Mouse (Mus musculus) natural killer cell, adult 2 months (primary cell): Measurements from ENCODE around the gene Arglu1.

ENCODE experiments used
- DNase-seq, 2 experiments: peaks; one replicate each; pipeline ENCODE4 v3.0.0; 2022; ENCODE audit warnings: low spot score in 2 of 2

Gene Arglu1

DNA sequence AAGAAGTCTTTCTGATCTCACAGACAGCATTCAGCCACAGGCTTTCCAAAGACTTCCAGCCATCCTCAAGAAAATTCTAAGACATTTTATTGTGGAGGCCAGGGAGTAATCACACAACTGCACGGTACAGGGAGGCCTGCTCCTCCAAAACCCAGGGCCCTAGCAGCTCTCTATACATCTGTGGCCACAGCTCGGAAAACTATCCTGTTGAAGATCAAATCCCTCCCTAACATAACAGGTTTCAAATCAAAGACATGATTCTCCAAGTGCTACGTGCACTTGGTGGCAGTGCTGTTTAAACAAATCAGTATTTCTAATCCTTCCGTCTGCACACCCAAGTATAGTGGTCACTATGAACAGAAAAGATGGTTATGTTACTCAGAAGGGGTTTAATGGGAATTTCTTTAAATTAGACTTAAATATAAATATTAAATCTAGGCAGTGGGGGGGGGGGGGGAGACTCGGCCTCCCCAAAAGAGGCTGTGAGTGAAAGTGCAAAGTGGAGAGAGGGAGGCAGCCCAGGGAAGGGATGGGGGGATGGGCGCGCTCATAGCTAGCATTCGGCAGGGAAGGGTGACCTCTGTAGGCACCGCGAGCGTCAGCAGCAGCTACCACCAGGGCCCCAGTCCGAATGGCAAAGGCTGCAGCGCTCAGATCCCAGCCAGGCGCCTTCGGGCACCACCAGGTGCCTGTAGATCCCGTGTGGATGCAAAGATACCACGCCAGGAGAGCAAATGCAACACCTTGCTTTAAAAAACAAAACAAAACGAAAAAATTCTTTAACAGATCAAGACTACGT, 31.7 kb downstream of the Arglu1 start:
- peak in 1 of 2 experiments; percentile 15 for DNase-seq

DNA sequence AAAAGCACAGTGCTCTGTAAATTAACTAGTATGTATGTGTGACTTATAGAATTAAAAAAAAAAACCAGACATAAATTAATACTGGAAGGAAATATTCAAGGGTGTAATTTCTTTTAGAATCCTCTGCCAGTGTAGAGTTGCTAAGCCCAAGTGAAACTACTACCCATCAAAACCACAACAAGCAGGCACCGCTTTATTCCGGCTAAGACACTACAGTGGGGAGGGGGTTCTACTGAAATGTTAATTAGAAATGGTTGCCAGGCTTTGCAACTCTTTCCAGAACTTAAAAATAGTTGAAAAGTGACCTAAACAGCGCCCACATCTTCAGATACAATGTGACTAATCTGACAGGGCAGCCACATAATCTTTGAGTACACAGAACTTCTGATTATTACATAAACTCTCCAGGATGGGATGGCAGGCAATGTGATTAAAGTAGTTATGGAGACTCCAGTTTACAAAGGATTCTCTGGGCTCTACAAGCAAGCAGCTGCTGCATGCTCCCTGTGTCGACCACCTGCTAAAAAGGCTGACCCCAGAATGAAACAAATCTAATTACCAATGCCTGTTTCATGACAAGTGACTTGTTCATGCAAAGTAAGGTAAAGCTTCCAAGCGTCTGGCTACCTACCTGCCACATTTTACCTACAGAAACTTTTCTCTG, 32.5 kb downstream of the Arglu1 start:
- no peak for DNase-seq

DNA sequence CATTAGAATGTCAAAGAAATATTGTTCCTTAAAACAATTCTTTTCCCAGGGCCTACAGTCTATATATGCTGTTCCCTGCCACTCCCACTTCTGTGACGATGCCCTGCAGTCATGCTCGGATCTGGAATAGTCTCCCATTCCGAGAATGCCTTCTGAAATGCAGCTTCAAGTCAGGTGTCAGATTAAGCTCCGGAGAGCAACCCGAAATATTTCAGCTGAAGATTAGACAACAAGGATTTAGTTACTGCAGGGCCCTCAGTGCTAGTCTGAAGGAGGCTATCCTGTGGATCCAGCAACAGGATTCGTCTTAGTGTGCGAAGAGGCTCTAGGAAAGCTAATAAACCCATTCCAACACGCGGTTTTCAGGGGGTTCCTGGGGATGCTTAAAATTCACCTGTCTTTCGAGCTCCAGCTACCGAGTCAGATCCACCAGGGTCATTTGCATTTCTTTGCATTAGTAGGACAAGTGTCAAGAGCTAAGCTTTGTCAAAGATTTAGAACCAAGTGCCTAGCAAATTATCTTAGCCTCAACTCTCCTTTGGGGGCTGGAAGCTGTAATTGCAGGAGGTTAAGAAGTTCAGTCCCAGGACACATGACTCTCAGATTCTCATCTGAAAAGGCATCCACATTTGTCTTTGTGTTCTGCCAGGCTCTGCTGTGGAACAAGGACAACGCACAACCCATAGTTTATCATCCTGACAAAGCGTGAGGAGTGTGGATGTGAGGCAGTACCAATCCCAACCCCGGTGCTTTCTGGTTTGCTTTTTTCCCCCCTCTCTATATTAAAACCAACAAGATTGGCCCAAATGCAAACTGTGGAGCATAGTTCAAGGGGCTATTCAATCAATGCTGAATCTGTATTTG, 33.5 kb downstream of the Arglu1 start:
- no peak for DNase-seq

DNA sequence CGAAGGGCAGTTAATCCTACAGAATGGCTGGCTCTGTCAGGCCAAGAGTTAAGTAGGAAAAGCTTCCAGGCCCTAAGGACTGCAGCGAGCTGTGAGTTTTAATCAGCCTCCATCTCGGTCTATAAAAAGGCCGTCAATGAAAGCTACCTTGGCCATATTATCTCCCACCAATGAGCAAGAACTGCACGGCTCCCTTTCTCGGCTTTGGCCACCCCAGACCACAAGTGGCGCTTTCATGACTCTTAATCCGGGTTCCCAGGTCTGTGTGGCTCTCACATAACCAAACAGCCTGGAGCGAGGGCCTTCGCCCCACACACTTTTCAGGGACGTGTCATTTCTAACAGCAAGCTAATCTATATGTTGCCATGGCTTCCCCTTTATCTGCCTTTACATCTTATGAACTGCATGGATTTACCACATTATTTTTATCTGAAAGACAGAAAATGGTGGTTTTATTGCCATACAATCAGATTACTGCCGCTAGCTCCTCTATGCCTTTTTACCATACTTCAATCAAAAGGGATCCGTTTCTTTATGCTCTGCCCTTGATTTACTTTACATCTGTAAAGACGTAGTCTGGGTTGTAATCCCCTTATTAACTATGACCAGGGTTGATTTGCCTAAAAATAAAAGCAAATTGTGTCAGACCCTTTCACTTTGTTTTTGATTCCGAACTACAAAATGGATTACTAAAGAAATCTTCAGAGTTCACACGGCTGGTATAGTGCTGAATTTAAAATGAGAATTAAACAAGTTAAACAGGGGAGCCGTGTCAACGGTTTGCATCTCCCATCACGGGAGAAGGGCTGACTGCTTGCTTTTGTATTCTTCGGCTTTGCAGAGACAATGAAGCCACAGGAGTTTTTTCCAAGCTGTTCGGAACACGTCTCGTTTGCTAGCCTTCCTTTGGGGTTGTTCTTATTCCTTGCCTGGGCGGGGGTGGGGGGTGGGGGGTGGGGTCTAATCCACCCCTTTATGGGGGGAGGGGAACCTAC, 34.7 kb downstream of the Arglu1 start:
- no peak for DNase-seq

DNA sequence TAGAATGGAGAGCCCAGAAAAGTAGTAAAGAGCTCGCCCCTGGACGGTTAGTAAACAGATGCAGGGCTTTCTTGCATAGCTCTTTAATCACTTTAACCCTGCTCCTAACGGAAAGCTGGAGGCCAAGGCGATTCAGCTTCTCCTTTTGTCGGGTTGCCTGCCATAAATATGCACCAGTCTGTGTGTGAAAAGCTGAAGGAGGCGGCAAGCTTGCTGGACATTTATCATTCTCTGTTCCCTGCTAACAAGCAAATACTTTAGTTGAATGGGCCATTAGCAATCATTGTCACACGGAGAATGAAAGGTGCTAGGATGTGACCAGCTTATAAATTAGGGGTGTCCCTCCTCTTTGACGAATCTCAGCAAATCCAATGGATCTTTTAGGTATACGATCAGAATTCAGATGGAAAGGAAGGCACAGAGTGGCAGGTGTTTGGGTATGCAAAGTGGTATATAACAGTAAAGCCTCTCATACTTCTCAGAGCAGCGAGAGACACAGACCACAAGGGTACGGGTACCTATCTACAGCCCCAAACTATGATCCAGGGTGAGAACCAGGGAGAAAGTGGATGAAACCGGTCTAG, 36.3 kb downstream of the Arglu1 start:
- DNase-seq: no peak

DNA sequence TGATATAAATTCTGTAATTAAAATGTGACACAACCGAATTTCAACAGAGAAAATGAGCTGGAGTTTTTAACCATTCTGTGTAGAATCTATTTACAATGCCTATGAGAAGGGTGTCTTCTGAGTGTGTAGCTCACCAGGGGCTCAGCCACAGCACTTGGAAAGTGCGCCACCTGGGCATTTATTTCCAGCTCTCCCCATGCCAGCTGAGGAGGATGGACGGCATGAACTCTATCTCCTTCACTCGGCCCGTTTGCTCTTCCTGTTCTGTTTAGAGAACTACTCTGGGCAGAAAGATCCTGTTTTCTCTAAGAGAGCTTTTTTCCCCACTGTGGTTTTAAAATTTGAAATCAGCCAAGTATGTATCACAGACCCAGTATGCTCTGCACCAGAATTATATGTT, 37.0 kb downstream of the Arglu1 start:
- DNase-seq: no peak

DNA sequence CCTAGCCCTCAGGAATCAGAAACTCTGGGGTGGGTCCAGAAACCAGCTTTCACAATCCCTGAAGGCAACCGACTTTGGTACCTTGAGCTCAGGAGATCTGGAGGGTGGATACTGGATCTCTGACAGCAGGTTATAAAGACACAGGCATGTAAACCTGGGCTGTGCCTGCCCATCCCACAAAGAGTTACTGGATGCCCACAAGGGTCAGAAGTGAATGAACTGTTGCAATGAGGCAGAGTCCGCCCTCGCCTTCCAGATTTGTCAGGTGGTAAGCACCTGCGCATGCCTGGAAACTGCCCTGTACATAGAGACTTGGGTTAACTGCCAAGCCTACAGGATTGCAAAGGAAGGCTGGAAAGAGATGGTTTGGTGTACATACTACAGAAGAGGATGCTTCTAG, 37.9 kb downstream of the Arglu1 start:
- DNase-seq: no peak

DNA sequence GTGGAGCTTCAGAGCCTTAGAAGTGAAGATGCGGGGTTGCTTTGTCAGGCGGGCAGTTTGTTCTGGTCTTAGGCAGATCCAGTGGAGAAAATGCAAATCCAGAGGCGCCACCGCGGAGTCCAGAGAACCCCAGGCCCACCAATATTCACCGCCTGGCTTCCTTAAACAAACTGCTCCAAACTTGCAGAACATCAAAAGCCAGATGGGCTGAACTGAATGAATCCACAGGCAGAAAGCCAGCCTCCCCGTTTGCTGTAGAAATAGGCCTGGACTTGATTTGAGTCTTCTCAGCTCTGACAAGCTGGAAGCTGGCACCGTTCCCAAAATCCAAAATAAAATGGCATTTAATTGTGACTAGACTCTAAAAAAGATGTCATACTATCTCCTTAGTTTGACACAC, 40.4 kb downstream of the Arglu1 start:
- no peak for DNase-seq

DNA sequence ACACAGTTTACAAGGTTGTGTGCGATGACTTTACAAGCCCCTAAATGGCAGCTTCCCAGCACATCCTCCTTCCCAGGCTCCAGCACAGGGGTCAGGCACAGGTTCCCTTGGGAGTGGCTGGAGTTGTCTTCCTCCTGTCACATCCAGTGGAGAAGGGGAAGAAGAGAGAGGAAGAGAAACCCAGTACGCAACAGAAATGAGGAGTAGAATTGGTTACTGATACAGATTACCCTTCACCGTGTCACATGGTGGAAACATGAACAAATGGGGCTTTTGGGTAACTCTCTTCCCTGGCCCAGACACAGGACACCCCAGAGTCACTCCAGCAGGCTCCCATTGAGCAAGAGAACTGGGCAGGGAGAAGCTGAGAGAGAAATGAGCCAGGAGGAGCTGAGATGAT, 40.8 kb downstream of the Arglu1 start:
- DNase-seq: no peak

DNA sequence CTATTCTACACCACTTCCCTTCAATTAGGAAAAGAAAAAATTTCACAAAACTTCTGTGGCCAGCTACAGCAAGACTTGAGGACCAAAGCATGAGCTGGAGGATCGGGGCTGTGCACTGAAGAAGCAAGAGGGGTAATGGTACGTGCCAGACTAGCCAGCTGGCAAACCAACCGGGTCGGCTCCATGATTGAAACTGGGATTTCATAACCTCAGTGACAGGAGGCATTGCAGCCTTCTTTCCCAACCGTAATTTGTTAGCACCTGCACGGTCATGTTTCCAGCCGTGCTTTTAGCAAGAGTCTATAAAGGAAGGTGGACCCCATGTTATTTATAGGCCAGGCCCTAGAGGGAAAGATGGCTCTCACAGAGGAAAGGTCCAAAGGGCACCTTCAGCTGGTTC, 41.6 kb downstream of the Arglu1 start:
- DNase-seq: no peak

DNA sequence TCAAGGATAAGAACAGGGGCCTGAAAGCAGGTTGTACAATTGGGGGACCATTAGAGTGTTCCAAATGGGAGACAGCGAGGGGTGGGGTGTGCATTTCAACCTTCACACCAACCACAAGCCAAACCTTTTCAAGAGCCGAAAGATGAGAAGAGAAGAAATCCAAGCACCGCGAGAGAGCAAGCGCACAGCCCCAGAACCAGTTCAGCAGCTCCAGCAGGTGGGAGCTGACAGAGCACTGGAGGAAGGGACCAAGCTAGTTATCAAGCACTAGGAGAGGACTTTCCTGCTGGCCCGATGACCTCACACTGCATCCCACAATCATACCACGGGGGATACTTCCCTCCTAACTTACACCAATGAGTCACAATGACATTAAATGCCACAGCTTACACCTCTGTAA, 42.5 kb downstream of the Arglu1 start:
- no peak for DNase-seq

DNA sequence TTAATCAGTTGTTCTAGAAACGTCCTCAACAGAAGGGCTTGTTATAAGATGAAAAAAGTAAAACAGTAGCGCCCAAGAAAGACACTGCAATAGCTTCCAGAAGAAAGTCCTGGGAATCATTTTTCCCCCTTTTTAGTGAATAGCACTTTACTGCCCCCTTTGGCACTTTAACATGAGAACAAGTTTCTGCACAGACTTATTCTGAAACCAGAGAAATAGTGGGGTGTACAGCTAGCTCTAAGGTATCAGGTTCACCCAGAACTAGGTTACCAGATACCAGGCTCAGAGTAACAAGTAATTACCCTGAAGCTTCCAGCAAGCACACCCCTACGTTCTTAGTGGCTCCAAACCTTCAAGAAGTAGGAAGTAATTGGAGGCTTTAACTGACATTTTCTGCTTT, 43.0 kb downstream of the Arglu1 start:
- DNase-seq: no peak

DNA sequence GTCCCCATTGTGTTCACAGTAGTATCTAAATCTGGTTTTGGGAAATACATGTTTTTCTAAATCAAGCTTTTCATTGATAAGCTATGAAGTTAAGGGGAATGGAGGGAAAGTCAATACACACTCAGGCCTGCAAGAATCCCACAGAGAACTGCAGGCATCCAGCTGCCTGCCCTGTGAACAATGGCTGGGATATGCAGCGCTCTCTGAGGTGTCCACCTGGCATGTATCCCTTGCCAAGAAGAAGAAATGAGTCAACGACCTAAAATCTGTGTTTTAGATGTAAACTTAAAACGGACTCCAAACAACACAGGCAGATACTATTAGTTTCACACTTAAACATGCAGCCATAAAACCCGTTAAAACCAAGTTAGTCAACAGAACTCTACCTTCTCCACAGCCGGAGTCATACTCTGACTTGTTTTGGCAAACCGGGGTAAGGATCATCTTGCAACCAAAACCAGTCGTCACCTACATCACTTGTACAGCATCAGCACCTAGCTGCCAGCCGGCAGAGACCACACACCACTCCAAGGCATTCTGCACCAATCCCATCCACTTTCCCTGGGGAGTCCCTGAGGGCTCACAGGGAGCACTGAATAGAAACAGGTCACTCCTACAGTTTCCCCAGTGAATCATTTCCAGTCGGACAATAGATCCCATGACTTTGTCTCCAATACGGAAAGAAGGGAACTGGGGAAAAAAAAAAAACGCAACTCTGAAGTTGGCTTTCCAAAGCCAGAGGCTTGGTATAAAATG, 46.0 kb downstream of the Arglu1 start:
- no peak for DNase-seq

DNA sequence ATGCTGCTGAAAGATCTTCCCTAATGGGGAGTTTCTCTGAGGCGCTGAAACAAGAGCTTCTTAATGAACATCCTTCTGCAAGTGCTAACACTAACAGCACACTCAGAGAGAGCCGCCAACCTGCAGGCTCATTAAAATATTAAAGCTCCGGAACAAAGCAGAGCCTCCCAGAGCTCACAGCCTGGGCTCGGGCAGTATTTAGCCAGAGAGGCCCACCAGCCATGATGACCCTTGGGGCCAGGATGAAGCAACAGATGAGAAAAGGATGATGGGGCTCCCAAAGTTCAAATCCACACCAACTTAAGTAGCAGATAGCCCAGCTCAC, 50.1 kb downstream of the Arglu1 start:
- no peak for DNase-seq

DNA sequence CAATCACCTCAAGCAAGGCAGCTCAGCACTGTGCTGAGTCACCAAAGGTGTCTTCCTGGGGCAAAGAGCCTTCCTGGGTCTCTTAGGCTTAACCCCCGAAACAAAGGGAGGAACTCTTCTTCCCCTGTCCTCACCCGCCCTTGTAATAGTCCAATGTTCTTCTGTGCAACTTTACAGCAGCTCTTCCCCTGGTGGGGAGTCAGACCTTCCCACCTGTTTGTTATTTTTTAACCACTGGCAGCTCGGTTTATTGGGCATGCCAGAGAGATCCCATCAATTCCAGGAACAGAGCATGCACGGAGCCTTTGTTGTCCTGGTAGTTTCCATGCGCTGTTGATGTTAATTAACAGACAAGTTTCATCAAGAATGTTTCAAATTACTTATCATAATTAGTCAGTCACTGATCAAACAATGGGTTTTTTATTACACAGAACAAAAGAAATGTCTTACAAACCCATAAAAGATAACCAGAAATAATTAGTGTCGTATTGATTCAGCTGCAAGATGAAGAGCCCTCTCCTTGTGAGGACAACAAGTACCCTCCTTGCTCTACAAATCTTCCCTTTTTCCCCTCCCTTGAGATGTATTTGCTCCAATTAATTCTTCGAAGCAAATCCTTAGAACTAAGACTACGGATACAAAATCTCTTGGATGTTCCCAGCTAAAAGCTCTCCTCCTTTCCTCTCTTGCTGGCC, 50.6 kb downstream of the Arglu1 start:
- DNase-seq: no peak

DNA sequence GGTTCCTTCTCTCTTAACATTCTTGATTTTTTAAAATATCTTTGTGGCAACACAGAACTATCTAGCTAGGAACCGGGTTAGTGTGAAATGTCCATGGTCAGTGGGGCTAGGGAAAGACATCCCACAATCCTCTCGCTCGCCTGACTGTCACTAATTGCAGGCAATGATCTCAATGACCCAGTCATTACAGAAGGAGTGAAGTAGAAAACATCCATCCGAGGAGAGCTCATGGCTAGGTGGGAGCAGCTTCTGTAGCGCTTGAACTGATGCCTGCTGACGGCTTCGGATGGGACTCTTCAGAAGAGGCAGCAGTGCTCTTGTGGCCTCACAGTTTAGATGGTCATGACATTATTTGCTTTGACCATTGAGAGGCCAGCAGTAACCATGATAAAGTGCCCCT, 58.9 kb downstream of the Arglu1 start:
- no peak for DNase-seq

DNA sequence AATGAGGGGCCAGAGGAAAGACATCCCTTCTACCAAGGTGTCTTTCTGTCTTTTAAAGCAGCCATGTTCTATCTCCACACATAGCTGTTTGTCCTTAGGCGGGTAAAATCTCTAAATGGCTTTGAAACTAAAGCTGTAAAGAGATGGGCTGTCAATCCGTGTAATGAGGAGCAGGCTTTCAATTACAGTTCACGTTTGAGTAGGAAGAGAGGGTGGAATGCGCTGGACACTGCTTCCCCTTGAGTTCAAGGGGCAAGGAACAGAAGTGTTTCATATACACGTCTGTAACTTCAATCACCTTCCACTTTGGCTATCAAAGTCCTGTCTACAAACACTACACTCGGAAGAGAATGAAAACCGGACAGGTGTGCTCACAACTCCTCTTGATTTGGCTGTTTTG, 66.3 kb downstream of the Arglu1 start:
- no peak for DNase-seq

DNA sequence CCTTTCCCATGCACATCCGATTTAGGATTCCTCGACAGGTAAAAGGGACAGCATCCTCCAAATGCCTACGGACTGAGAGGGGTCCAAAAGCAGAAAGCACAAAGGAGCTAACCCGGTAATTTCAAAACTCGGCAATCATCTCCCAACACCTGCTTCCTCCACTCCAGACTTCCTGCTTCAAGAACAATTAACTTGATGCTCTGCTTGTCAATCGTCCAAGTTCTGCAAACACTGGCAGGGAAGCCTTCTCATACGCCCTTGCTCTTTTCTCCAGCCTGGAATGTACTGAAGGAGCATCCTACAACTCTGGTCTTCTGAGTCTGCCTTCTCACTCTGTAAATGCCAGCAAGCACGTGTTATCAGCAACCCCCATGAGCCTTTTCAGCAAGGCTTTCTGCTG, 66.8 kb downstream of the Arglu1 start:
- no peak for DNase-seq

DNA sequence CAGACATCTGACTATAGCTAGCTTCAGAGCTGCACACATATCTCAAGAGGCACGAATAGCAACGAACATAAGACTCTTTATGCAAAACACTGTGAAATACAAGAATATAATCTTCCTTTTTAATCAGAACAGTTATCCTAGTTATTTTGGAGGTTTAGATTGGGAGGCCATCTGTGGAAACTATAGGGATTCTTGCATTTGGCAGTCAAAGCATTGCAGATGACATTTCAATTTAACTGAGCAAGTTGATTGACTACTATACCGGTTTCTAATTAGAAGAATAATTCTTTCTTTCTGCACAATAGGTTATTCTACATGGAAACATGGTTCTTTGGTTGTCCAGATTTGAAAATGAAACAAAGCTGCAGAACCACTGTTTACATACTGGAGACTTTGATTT, 67.8 kb downstream of the Arglu1 start:
- no peak for DNase-seq

DNA sequence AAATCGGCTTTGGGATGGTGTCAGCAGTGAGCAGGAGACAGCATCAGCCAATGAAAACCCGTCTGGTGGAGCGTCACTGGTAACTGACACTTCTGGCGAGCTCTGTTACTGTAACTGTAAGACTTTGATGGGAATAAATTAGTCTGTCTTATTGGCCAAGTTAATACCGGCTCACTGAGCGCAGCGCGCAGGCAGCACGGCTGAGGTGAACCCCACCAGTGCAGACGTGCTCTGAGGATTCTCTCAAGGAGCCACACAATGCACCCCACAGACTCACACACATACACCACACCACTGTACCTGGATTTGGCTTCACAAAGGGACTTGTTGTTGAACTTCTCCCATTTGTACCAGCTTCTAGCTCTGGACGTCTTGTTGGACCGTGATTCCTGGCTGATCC, 68.3 kb downstream of the Arglu1 start:
- DNase-seq: no peak
